Mouse (Mus musculus) heart, postnatal 10 days (tissue): ENCODE results near the gene Gprc5b. TPM values are rescaled to one million over a fixed set of nuclear protein-coding genes. Genes with fewer than 3 reads are reported as not detected.

Source experiments
- DNase-seq, 2 experiments: peaks; one replicate each; pipeline ENCODE4 v3.0.0; 2021
- intact Hi-C: fragments of 180-260 bp; cut with DNase I; formaldehyde crosslinking; loops from one replicate; pipeline ENCODE4 v1.15.1; 2025
- total RNA-seq, 2 experiments: library from RNA; stranded (reverse); gene quantifications; 2 replicates each; pipeline ENCODE4 v1.2.3; 2021

The Gprc5b gene
- 10 to 100 TPM; 20.7 to 22.4 TPM for total RNA-seq

GRCm38 (mm10) chr7:118995007-118995406 lies at the start of gene Gprc5b:
TSS of gene Gprc5b (minus strand) at chr7:118995211.
- DNase-seq: peak; percentile 92 to 93
- intact Hi-C loops: no loop called here

DNA sequence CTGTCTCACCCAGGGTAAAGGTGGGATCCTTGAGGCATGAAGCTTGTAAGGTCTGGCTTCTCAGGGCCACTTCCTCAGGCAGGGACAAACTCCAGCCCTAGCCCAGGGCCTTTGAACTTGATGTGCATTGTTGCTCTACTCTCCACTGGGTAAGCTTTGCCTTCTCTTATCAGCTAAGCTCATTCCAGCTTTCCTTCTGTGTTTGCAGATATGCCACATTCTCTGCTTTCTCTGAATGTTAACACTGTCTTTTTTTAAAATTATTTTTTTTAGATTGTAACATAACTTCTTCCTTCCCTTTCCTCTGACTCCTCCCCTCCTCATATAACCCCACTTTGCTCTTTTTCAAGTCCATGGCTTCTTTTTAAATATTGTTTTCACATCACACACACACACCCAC lies 46.5 kb upstream of the Gprc5b start:
- intact Hi-C loops: loop anchor here (5.0 kb wide), 1 partner anchor 36 kb away; no protein-coding TSS in a partner anchor

DNA sequence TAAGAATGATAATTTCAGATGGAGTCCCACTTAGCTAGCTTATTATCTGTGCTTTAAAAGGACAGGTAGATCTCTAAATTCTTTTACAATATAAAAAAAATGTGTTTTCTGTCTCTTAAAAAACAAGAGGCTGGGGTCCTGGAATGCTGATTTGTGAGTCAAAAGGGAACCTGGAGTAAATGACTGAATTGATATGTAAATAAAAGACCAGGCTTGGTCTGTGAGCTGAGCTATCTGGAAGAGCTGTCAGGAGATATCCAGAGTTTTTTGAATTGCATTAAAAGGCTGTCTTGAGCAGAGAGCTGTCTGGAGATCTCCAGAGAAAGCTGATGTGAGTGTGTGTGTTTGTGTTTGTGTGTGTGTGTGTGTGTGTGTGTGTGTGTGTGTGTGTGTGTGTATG lies 42.6 kb upstream of the Gprc5b start:
- intact Hi-C loops: no loop called here

More for the DNA sequence above, 46.5 kb upstream of the Gprc5b start:
- no peak for DNase-seq

GRCm38 (mm10) chr7:119034243-119034961 lies 39.4 kb upstream of the Gprc5b start:
- no peak for DNase-seq
- intact Hi-C loops: no loop called here

More for the DNA sequence above, 42.6 kb upstream of the Gprc5b start:
- DNase-seq: no peak

GRCm38 (mm10) chr7:119023394-119023921 lies 28.4 kb upstream of the Gprc5b start:
- intact Hi-C loops: loop anchor here (10.0 kb wide), 1 partner anchor 161 kb away; the partner anchor contains the start of gene Gpr139
- DNase-seq: peak; percentile 24 to 66

DNA sequence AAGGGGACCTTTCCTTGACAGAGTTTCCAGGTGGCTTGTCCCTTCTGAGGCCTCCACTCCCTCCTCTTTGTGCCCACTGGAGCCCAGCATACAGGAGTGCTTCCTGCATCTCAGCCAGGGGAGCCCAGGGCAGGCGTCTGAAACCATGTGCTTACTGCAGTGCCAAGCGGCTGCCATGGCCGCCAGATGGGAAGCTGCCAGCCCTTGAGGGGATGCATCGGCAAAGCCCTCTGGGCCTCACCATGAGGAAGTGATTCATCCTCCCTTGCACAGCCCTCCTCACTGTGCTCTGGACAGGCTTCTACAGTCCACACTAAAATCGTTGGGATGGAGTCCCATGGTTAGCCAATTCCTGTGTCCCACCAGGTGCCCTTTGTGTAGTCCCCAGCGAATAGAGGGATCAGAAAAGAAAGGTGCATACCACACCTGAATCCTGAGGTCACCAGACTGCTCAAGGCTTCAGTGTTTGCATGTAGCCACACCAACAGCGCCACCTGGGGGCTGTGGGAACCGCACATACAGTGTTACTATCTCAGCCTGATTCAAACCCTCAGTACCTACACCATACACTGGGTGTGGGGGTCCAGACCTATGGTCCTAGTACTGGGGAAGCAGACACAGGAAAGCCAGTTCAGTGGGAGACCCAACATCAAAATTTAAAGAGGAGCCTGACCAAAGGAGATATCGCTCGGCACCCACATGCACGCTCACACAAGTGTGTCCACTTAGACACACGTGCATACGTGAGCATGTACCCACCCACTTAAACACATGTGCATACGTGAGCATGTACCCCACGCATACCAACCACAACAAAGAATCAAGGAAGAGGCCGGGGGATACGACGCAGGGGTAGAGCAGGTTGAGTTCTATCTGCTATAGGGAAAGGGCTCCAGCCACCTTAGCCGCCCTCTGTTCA lies 27.5 kb upstream of the Gprc5b start:
- peak; percentile 8 to 35 for DNase-seq
- intact Hi-C loops: loop anchor here (10.0 kb wide), 1 partner anchor 162 kb away; the partner anchor contains the start of gene Gpr139

- intact Hi-C loops: loop anchor here (1.0 to 10.0 kb wide), 2 partner anchors 408 to 495 kb away; partner anchors contain the start of gene Acsm5
These were observed 24.5 kb upstream of the Gprc5b start for GRCm38 (mm10) chr7:119019537-119019936.

DNA sequence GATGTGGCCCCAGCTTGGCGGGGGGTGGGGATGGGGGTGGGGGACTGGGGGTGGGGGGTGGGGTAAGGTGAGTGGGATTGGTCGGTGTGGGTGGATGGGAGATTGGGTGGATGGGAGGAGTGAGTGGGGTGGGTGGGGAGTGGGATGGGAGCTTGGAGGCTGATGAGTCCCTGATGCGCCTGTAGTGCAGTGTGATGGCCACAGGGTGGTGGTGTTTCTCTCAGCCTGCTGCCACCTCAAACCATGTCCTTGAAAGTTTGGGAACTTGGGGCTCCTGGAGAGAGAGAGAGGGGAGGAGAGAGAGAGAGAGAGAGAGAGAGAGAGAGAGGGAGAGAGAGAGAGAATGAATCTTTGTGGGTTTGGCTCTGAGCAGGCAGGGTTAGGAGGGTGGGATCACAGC lies 20.7 kb upstream of the Gprc5b start:
- intact Hi-C loops: loop anchor here (10.0 kb wide), 1 partner anchor 499 kb away; the partner anchor contains the start of gene Acsm5

More at GRCm38 (mm10) chr7:119019537-119019936, 24.5 kb upstream of the Gprc5b start:
- peak; percentile 59 to 71 for DNase-seq

DNA sequence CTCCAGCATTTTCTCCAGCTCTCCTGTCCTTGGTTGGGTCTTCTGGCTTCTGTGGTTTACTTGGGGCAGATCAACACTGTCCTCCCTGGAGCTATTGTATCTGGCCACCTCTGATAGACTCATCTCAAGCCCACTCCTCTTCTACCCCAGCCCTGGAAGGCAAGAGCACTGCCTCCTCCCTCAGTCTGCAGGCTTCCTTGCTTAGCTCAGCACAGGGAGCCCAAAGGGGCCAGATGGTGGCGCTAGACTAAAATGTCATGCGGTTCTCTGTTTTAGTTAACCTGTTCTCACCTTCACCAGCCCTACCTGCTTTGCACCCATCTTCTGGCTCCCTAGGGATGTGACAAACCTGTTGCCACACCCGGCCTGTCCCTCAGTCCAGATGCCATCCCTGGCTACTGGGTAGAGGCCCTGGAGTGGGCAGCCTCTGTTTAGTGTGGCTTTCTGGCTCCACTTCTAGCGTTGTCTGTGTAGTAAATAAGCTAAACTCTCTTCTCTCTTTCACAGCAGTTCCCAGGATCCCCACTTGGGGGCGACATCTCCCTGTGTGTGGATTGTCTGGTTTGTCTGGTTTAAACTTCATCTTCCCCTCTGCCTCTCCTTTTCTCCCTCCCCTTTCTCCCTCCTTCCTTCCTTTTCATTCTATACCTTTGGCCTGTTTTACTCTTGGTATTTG lies 16.0 kb upstream of the Gprc5b start:
- intact Hi-C loops: loop anchor here (10.0 kb wide), 1 partner anchor 504 kb away; the partner anchor contains the start of gene Acsm5
- peak; percentile 61 to 82 for DNase-seq

More for the DNA sequence above, 20.7 kb upstream of the Gprc5b start:
- peak; percentile 13 to 45 for DNase-seq

DNA sequence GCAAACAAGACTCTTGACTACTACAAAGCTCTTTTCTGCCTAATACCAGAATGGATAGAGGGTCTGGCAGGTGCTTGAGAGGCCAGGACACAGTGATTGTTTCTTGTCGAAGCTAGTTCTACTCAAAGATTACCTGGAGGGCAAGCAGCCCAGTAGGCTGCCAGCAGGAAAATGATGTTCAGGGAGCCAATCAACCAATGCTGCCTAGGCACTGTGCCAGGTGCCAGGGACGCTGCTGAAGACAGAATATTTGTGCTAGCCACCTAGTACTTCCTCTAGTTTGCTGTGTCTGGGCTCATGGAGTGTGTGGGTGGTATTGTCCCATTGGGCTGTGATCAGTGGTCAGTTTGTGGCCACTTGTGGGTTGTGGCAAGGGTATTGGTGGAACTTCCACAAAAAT lies 7.5 kb upstream of the Gprc5b start:
- no peak for DNase-seq
- intact Hi-C loops: no loop called here

DNA sequence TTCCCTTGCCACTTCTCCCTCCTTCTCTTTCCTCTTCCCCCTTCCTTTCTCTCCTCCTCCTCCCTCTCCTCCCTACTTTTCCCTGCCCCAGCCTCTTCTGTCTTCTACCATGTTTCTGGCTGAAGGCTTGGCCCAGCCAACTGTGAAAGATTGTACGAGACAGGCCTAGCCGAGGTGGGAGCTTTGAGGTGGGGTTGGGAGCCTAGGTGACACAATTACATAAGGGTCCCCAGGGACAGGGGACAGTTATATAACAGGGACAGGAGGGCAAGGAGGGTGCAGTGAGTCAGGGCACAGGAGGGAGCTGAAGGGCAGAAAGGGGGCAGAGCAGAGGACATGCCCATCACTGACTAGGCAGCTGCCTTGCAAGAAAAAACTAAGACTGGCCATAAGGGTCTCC lies 7.0 kb upstream of the Gprc5b start:
- no peak for DNase-seq
- intact Hi-C loops: no loop called here

DNA sequence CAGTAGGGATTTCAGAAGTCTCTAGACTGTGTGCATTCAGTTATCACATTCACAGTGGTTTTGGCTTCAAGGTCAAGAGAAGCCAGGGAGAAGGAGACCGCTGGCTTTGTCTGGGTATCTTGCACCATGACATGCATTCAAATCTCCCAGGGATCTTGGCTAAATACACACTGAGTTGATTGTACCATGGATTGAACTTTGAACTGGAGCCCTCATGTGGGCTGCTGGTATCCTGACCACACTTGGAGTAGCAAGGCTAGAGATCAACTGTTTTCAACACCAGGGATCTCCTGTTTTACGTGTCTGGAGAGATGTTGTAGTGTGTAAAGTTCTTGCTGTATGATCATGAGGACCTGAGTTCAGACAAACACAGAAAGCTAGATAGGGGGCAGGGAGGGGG lies 4.8 kb upstream of the Gprc5b start:
- DNase-seq: no peak
- intact Hi-C loops: no loop called here

DNA sequence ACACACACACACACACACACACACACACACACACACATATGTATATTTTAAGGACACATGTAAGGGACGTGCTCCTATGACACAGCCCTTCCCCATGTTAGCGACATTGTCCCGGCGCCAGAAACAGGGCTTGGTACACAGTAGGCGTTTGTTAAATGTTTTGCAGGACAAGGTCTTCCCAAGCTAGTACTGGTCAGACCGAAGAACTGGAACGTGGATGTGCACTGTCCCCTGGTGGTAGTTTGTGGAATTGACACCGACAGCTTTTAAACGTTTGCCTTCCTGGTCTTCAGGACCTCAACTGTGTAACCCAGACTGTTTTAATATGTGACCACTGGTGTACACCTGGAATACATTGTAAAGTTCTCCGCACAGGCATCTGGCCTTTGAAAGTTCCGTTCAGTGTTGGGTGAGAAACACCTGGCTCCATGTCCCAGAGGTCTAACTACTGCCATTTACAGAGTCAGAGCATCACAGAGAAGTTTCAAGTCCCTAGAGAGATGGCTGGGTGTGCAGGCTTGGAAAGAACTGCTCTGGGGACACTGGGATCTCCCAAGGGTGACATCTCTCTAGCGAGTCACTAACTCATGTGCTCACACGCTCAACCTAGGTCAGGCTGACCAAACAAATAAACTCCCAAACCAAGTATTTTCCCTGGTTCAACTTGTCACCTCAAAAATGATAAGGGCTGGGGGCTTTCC lies 1.3 kb upstream of the Gprc5b start:
- intact Hi-C loops: loop anchor here (1.0 kb wide), 2 partner anchors 230 to 257 kb away; no protein-coding TSS in a partner anchor
- DNase-seq: peak; percentile 87 to 91

- DNase-seq: no peak
- intact Hi-C loops: loop anchor here (1.0 kb wide), 2 partner anchors 229 to 256 kb away; no protein-coding TSS in a partner anchor
These were observed 660 bp upstream of the Gprc5b start for GRCm38 (mm10) chr7:118995671-118996070.

- peak; percentile 38 to 43 for DNase-seq
These were observed 674 bp downstream of the Gprc5b start for GRCm38 (mm10) chr7:118994231-118994842.

GRCm38 (mm10) chr7:118993597-118994230 lies 1.3 kb downstream of the Gprc5b start:
- intact Hi-C loops: loop anchor here (2.0 kb wide), 3 partner anchors 63 to 139 kb away; partner anchors contain the start of gene Iqck
- no peak for DNase-seq

More at GRCm38 (mm10) chr7:118994231-118994842, 674 bp downstream of the Gprc5b start:
- intact Hi-C loops: no loop called here

GRCm38 (mm10) chr7:118992623-118993405 lies 2.2 kb downstream of the Gprc5b start:
- DNase-seq: no peak
- intact Hi-C loops: loop anchor here (2.0 kb wide), 3 partner anchors 62 to 138 kb away; partner anchors contain the start of gene Iqck
